Mouse (Mus musculus): ENCODE results near the gene Dapp1.

Gene Dapp1

GRCm38 (mm10) chr3:137918172-137918931 lies 63.0 kb downstream of the Dapp1 start, which contains the start of gene Lamtor3:
Lamtor3 (plus strand) TSS chr3:137918506.
- POLR2A ChIA-PET, result interaction anchor here in 3 of 4 experiments (0.6 to 9.4 kb wide), 32 partner anchors 9 to 1237 kb away, joined by 3 to 62 read pairs (median 4); partner anchors contain the start of genes H2afz (in 3 of the 3), Dnajb14 (in 2 of the 3), Mttp (in 2 of the 3) and Trmt10a (in 2 of the 3)
- CTCF ChIA-PET, result interaction anchor here in 2 of 4 experiments (0.6 to 1.9 kb wide), 4 partner anchors 73 to 354 kb away, joined by 3 to 10 read pairs (median 6); partner anchors contain the start of gene Mttp (in 2 of the 2)

GRCm38 (mm10) chr3:137917694-137918171 lies 63.6 kb downstream of the Dapp1 start:
- ChIA-PET CTCF (interaction anchor here in 3 of 4 experiments (0.6 to 1.9 kb wide), 5 partner anchors 74 to 414 kb away, joined by 3 to 10 read pairs (median 4); partner anchors contain the start of gene Mttp (in 2 of the 3)), POLR2A (interaction anchor here in 3 of 4 experiments (0.6 to 9.4 kb wide), 29 partner anchors 9 to 1236 kb away, joined by 3 to 62 read pairs (median 4); partner anchors contain the start of genes H2afz (in 3 of the 3), Dnajb14 (in 2 of the 3), Mttp (in 2 of the 3) and Trmt10a (in 2 of the 3))

- CTCF ChIA-PET, result interaction anchor here in 1 of 4 experiments (0.7 kb wide), 1 partner anchor 63 kb away, joined by 3 read pairs; no protein-coding TSS in a partner anchor
- POLR2A ChIA-PET, result interaction anchor here in 3 of 4 experiments (0.6 to 6.3 kb wide), 3 partner anchors 49 to 51 kb away, joined by 3 to 39 read pairs (median 4); partner anchors contain the start of gene H2afz (in 2 of the 3)
These were observed 66.8 kb downstream of the Dapp1 start for GRCm38 (mm10) chr3:137914567-137914966.

- ChIA-PET CTCF (no interaction called here), POLR2A (interaction anchor here in 2 of 4 experiments (0.7 to 1.7 kb wide), 5 partner anchors 13 to 49 kb away, joined by 3 to 6 read pairs (median 4); partner anchors contain the start of gene H2afz (in 1 of the 2))
These were observed 68.3 kb downstream of the Dapp1 start for GRCm38 (mm10) chr3:137913093-137913492.

- CTCF ChIA-PET, result interaction anchor here in 1 of 4 experiments (0.6 to 0.8 kb wide), 2 partner anchors 93 to 297 kb away, joined by 4 to 5 read pairs; no protein-coding TSS in a partner anchor
- POLR2A ChIA-PET, result interaction anchor here in 2 of 4 experiments (0.7 to 2.8 kb wide), 8 partner anchors 9 to 39 kb away, joined by 3 to 11 read pairs (median 4); partner anchors contain the start of genes H2afz (in 2 of the 2) and Dnajb14 (in 1 of the 2)
These were observed 81.2 kb downstream of the Dapp1 start for GRCm38 (mm10) chr3:137900149-137900548.

GRCm38 (mm10) chr3:137897685-137898084 lies 83.7 kb downstream of the Dapp1 start:
- CTCF ChIA-PET, result interaction anchor here in 1 of 4 experiments (0.6 kb wide), 1 partner anchor 93 kb away, joined by 3 read pairs; no protein-coding TSS in a partner anchor
- POLR2A ChIA-PET, result no interaction called here

- POLR2A ChIA-PET, result interaction anchor here in 2 of 4 experiments (1.2 to 1.6 kb wide), 3 partner anchors 10 to 33 kb away, joined by 3 to 6 read pairs (median 3); partner anchors contain the start of gene H2afz (in 1 of the 2)
- CTCF ChIA-PET, result no interaction called here
These were observed 84.5 kb downstream of the Dapp1 start for GRCm38 (mm10) chr3:137896867-137897266.

- ChIA-PET CTCF (no interaction called here), POLR2A (interaction anchor here in 2 of 4 experiments (1.2 to 1.6 kb wide), 3 partner anchors 11 to 32 kb away, joined by 3 to 6 read pairs (median 3); partner anchors contain the start of gene H2afz (in 1 of the 2))
These were observed 85.0 kb downstream of the Dapp1 start for GRCm38 (mm10) chr3:137896386-137896785.

- CTCF ChIA-PET, result no interaction called here
- POLR2A ChIA-PET, result interaction anchor here in 1 of 4 experiments (1.5 kb wide), 1 partner anchor 12 kb away, joined by 3 read pairs; no protein-coding TSS in a partner anchor
These were observed 86.1 kb downstream of the Dapp1 start for GRCm38 (mm10) chr3:137895196-137895595.

- ChIA-PET CTCF (interaction anchor here in 1 of 4 experiments (0.6 kb wide), 1 partner anchor 11 kb away, joined by 4 read pairs; no protein-coding TSS in a partner anchor), POLR2A (interaction anchor here in 2 of 4 experiments (0.6 to 22.3 kb wide), 3 partner anchors 9 to 30 kb away, joined by 3 to 294 read pairs (median 8); partner anchors contain the start of genes H2afz (in 2 of the 2) and Dnajb14 (in 1 of the 2))
These were observed 87.6 kb downstream of the Dapp1 start for GRCm38 (mm10) chr3:137893789-137894188.

- POLR2A ChIA-PET, result interaction anchor here in 3 of 4 experiments (0.8 to 22.3 kb wide), 8 partner anchors 8 to 252 kb away, joined by 3 to 294 read pairs (median 6); partner anchors contain the start of genes H2afz (in 3 of the 3), Dnajb14 (in 2 of the 3), Mttp (in 1 of the 3) and Trmt10a (in 1 of the 3)
- CTCF ChIA-PET, result no interaction called here
These were observed 89.2 kb downstream of the Dapp1 start for GRCm38 (mm10) chr3:137892118-137892517.

- ChIA-PET POLR2A (interaction anchor here in 3 of 4 experiments (0.5 to 22.3 kb wide), 8 partner anchors 9 to 253 kb away, joined by 3 to 294 read pairs (median 7); partner anchors contain the start of genes H2afz (in 3 of the 3), Dnajb14 (in 2 of the 3) and Trmt10a (in 1 of the 3)), CTCF (interaction anchor here in 1 of 4 experiments (0.7 kb wide), 1 partner anchor 179 kb away, joined by 5 read pairs; no protein-coding TSS in a partner anchor)
These were observed 90.3 kb downstream of the Dapp1 start for GRCm38 (mm10) chr3:137891089-137891488.

- CTCF ChIA-PET, result no interaction called here
These were observed 93.4 kb downstream of the Dapp1 start for GRCm38 (mm10) chr3:137887961-137888360.

GRCm38 (mm10) chr3:137881093-137881492 lies 100.3 kb downstream of the Dapp1 start:
- ChIA-PET POLR2A (interaction anchor here in 3 of 4 experiments (0.7 to 22.3 kb wide), 4 partner anchors 13 to 17 kb away, joined by 3 to 294 read pairs (median 50); partner anchors contain the start of genes Dnajb14 (in 3 of the 3) and H2afz (in 3 of the 3)), CTCF (interaction anchor here in 1 of 4 experiments (0.7 kb wide), 1 partner anchor 103 kb away, joined by 3 read pairs; no protein-coding TSS in a partner anchor)

More at GRCm38 (mm10) chr3:137887961-137888360, 93.4 kb downstream of the Dapp1 start:
- POLR2A ChIA-PET, result interaction anchor here (0.6 to 22.3 kb wide), 15 partner anchors 8 to 340 kb away, joined by 3 to 294 read pairs (median 4); partner anchors contain the start of genes H2afz (in 3 of the 4), Dnajb14 (in 2 of the 4), Mttp (in 1 of the 4) and Trmt10a (in 1 of the 4)
